8 mouse cellular contexts compared by ENCODE assay signal in genomic region chr5:137656977-137657376, GRCm38 (mm10). TPM values are rescaled to one million over a fixed set of nuclear protein-coding genes. Genes with fewer than 3 reads are reported as not detected.
DNase-seq lines count a peak whose midpoint lies in the region; ATAC-seq and TF ChIP-seq lines count a peak whose summit lies in the region.

No protein-coding gene starts in this region.

- peak; percentile 63 for ATAC-seq in intestine, embryonic 15.5 days

- 43% methylated on average over 6 of the region's 6 CpGs for WGBS in spleen, adult 2 months
- 22% methylated on average over 6 of the region's 6 CpGs for WGBS in intestine, embryonic 15.5 days
- WGBS in small intestine, adult 2 months = 26% methylated on average over 6 of the region's 6 CpGs

- no peaks in the 10 kb centered on the region; the same call in 1 of the 2 replicates for H3K4me1 ChIP-seq in spleen, adult 2 months (ENCODE audit: control insufficient read depth, insufficient read depth, insufficient read length)
- no peaks in the 10 kb centered on the region for H3K4me1 ChIP-seq in intestine, embryonic 15.5 days (replicated peaks)
- H3K4me1 ChIP-seq in small intestine, adult 2 months (ENCODE audit: control insufficient read depth, insufficient read depth, insufficient read length, low read length) = no peaks in the 10 kb centered on the region

- H3K36me3 ChIP-seq in spleen, adult 2 months (ENCODE audit: control insufficient read depth, insufficient read depth, low read length) = peaks cover 8% of the 10 kb centered on the region
- H3K36me3 ChIP-seq in intestine, embryonic 15.5 days = peaks cover 12% of the 10 kb centered on the region; the same call in 1 of the 2 replicates
- peaks cover 13% of the 10 kb centered on the region for H3K36me3 ChIP-seq in small intestine, adult 2 months (ENCODE audit: control insufficient read depth, insufficient read depth, low read length)

- H3K9ac ChIP-seq in intestine, embryonic 15.5 days = no peak overlapping the region

- peak; percentile 37 to 58 for DNase-seq in spleen, adult 2 months (ENCODE audit: low read depth in 1 of 2, low spot score in 2 of 2)
- DNase-seq in spleen, adult 12 weeks (ENCODE audit: low spot score) = no peak
- peak; percentile 84 to 86 for DNase-seq in cerebellum, postnatal 14 days
- DNase-seq in frontal cortex, postnatal 36 days (ENCODE audit: low spot score in 2 of 2) = peak; percentile 70 to 78
- DNase-seq in left cerebral cortex, postnatal 36 days (ENCODE audit: low spot score in 2 of 2) = peak; percentile 57 to 73
- peak; percentile 76 for DNase-seq in mesoderm, embryonic 11.5 days (ENCODE audit: low read depth, low spot score)

- no peak overlapping the region for H3K27ac ChIP-seq in spleen, adult 2 months (ENCODE audit: insufficient read depth, low read length)
- H3K27ac ChIP-seq in intestine, embryonic 15.5 days = no peak overlapping the region
- H3K27ac ChIP-seq in small intestine, adult 2 months (ENCODE audit: insufficient read depth, low read depth, low read length) = no peak overlapping the region

- H3K4me3 ChIP-seq in spleen, adult 2 months (ENCODE audit: extremely low read depth, insufficient read depth, insufficient read length) = no peak overlapping the region
- H3K4me3 ChIP-seq in intestine, embryonic 15.5 days (replicated peaks) = no peak overlapping the region
- H3K4me3 ChIP-seq in small intestine, adult 2 months (ENCODE audit: low read depth, low read length) = no peak overlapping the region

- intact Hi-C loops in left cerebral cortex, postnatal 36 days (cut with DNase I) = loop anchor here (1.0 to 5.0 kb wide), 2 partner anchors 85 to 100 kb away; partner anchors contain the start of gene Nyap1

- H3K27me3 ChIP-seq in spleen, adult 2 months (ENCODE audit: control insufficient read depth, insufficient read depth, low read length) = no peaks in the 10 kb centered on the region
- no peaks in the 10 kb centered on the region for H3K27me3 ChIP-seq in intestine, embryonic 15.5 days (replicated peaks)
- H3K27me3 ChIP-seq in small intestine, adult 2 months (ENCODE audit: control insufficient read depth, insufficient read depth, low read length) = no peaks in the 10 kb centered on the region

- TF ChIP-seq POLR2A in spleen, adult 2 months (IDR thresholded peaks at IDR 0.05; ENCODE audit: low read depth, low read length) = no peak
- TF ChIP-seq POLR2A in small intestine, adult 2 months (IDR thresholded peaks at IDR 0.05; ENCODE audit: low read depth, low read length) = no peak

- no peaks in the 10 kb centered on the region for H3K9me3 ChIP-seq in intestine, embryonic 15.5 days

- TF ChIP-seq CTCF in spleen, adult 2 months (IDR thresholded peaks at IDR 0.05; ENCODE audit: extremely low read depth, insufficient read depth, insufficient read length, insufficient replicate concordance) = peak; percentile 75; the same call in 1 of the 2 replicates
- peak; percentile 83; the same call in 1 of the 2 replicates for TF ChIP-seq CTCF in small intestine, adult 2 months (IDR thresholded peaks at IDR 0.05; ENCODE audit: extremely low read depth, insufficient read length, insufficient replicate concordance, low read depth, low read length)

- no peak overlapping the region for H3K4me2 ChIP-seq in intestine, embryonic 15.5 days (replicated peaks)

RNA-seq across cellular contexts. Expression of gene Irs3, which starts 11.5 kb away (rescaled TPM):
- polyA plus RNA-seq in spleen, adult 2 months (2012; rRNA removed) = 0.79 and 1.0 TPM in 2 replicates
- 0.13 and 0.18 TPM in 2 replicates for polyA plus RNA-seq in intestine, embryonic 15.5 days (2015; fragmentation: Nextera tagmentation; extraction: Ambion mirVana)
- under 1 TPM in 1 of 2 experiments, not detected in 1; 0.23 TPM for total RNA-seq in left cerebral cortex, postnatal 36 days (2021)
- 0.35 and 0.43 TPM in 2 replicates for polyA plus RNA-seq in small intestine, adult 2 months (2012; rRNA removed)

RNA-seq across cellular contexts. Expression of gene Sap25, which starts 15.8 kb away (rescaled TPM):
- 328 and 407 TPM in 2 replicates for polyA plus RNA-seq in spleen, adult 2 months (2012; rRNA removed)
- 5.5 and 8.9 TPM in 2 replicates for polyA plus RNA-seq in intestine, embryonic 15.5 days (2015; fragmentation: Nextera tagmentation; extraction: Ambion mirVana)
- total RNA-seq in left cerebral cortex, postnatal 36 days (2021) = 1 to 10 TPM; 4.2 to 7.7 TPM
- polyA plus RNA-seq in small intestine, adult 2 months (2012; rRNA removed) = 86.6 and 155 TPM in 2 replicates

RNA-seq across cellular contexts. Expression of gene Agfg2, which starts 27.5 kb away (rescaled TPM):
- 16.5 and 23.3 TPM in 2 replicates for polyA plus RNA-seq in spleen, adult 2 months (2012; rRNA removed)
- 19.5 and 20.8 TPM in 2 replicates for polyA plus RNA-seq in intestine, embryonic 15.5 days (2015; fragmentation: Nextera tagmentation; extraction: Ambion mirVana)
- total RNA-seq in left cerebral cortex, postnatal 36 days (2021) = 10 to 100 TPM; 41.7 to 42.0 TPM
- polyA plus RNA-seq in small intestine, adult 2 months (2012; rRNA removed) = 6.1 and 11.6 TPM in 2 replicates

RNA-seq across cellular contexts. Expression of gene Gm20605, which starts 28.0 kb away (rescaled TPM):
- polyA plus RNA-seq in spleen, adult 2 months (2012; rRNA removed) = 69.4 and 70.9 TPM in 2 replicates
- 7.4 and 8.0 TPM in 2 replicates for polyA plus RNA-seq in intestine, embryonic 15.5 days (2015; fragmentation: Nextera tagmentation; extraction: Ambion mirVana)
- total RNA-seq in left cerebral cortex, postnatal 36 days (2021) = 10 to 100 TPM in 1 of 2 experiments, 1 to 10 TPM in 1; 5.5 to 11.7 TPM
- 19.1 and 29.0 TPM in 2 replicates for polyA plus RNA-seq in small intestine, adult 2 months (2012; rRNA removed)

RNA-seq across cellular contexts. Expression of gene Lrch4, which starts 28.1 kb away (rescaled TPM):
- 249 and 293 TPM in 2 replicates for polyA plus RNA-seq in spleen, adult 2 months (2012; rRNA removed)
- 34.7 and 36.3 TPM in 2 replicates for polyA plus RNA-seq in intestine, embryonic 15.5 days (2015; fragmentation: Nextera tagmentation; extraction: Ambion mirVana)
- 10 to 100 TPM; 11.3 to 19.4 TPM for total RNA-seq in left cerebral cortex, postnatal 36 days (2021)
- 38.4 and 54.1 TPM in 2 replicates for polyA plus RNA-seq in small intestine, adult 2 months (2012; rRNA removed)
